Mouse (Mus musculus) kidney, adult 2 months (tissue): ENCODE data around the gene Snx17.

Source experiments
- CTCF ChIP-seq: fragments of 200-500 bp; conservative IDR thresholded peaks from 2 replicates; pipeline ENCODE4 v1.5.1; 2011; ENCODE audit warnings: low read depth, mild to moderate bottlenecking, control low read depth, low read length, moderate library complexity, mixed read lengths; ENCODE audit not compliant: insufficient read depth, insufficient read length
- POLR2A ChIP-seq: fragments of 200-500 bp; IDR thresholded peaks from one replicate; pipeline ENCODE4 v1.6.1; 2011; ENCODE audit warnings: low read depth, low read length, control low read depth

- peak; percentile 37 for TF ChIP-seq CTCF
- TF ChIP-seq POLR2A: no peak
These were observed 28.4 kb downstream of the Snx17 start for GRCm38 (mm10) chr5:31221304-31221945.
